Mouse (Mus musculus): ENCODE measurements around the gene Stk39. TPM values are rescaled to one million over a fixed set of nuclear protein-coding genes. Genes with fewer than 3 reads are reported as not detected.

The Stk39 gene
- polyA plus RNA-seq, 1 experiment from 2014 or later = 5.9 TPM

- Histone ChIP-seq H3K27ac (no peak overlapping the region), H3K36me3 (no peaks in the 10 kb centered on the region), H3K27me3 (replicated peaks) (no peaks in the 10 kb centered on the region; the same call in 1 of the 2 replicates), H3K9me3 (replicated peaks) (no peaks in the 10 kb centered on the region), H3K4me2 (no peak overlapping the region), H3K9ac (no peak overlapping the region), H3K4me1 (peaks cover 9% of the 10 kb centered on the region; the same call in 1 of the 2 replicates), H3K4me3 (no peak overlapping the region)
- WGBS (ENCODE audit: insufficient replicate concordance) = 66% methylated on average over 5 of the region's 5 CpGs
- ATAC-seq = no peak
Measured at GRCm38 (mm10) chr2:68412149-68412548, 59.9 kb downstream of the Stk39 start.

GRCm38 (mm10) chr2:68411201-68411600 lies 60.9 kb downstream of the Stk39 start:
- 67% methylated on average over 8 of the region's 8 CpGs for WGBS (ENCODE audit: insufficient replicate concordance)
- no peak overlapping the region for H3K4me2 ChIP-seq
- H3K4me3 ChIP-seq = no peak overlapping the region
- H3K4me1 ChIP-seq = peaks cover 14% of the 10 kb centered on the region; the same call in 1 of the 2 replicates
- no peaks in the 10 kb centered on the region; the same call in 1 of the 2 replicates for H3K27me3 ChIP-seq (replicated peaks)
- no peak overlapping the region for H3K9ac ChIP-seq
- no peaks in the 10 kb centered on the region for H3K9me3 ChIP-seq (replicated peaks)
- H3K36me3 ChIP-seq = no peaks in the 10 kb centered on the region
- ATAC-seq = no peak
- no peak overlapping the region for H3K27ac ChIP-seq

- Histone ChIP-seq H3K4me3 (no peak overlapping the region), H3K27ac (no peak overlapping the region), H3K9me3 (replicated peaks) (no peaks in the 10 kb centered on the region), H3K4me1 (peaks cover 14% of the 10 kb centered on the region; the same call in 1 of the 2 replicates), H3K9ac (no peak overlapping the region), H3K36me3 (no peaks in the 10 kb centered on the region), H3K4me2 (no peak overlapping the region), H3K27me3 (replicated peaks) (no peaks in the 10 kb centered on the region; the same call in 1 of the 2 replicates)
- no peak for ATAC-seq
- WGBS (ENCODE audit: insufficient replicate concordance) = 75% methylated on average over 12 of the region's 12 CpGs
Measured at GRCm38 (mm10) chr2:68409640-68410215, 62.3 kb downstream of the Stk39 start.

GRCm38 (mm10) chr2:68408271-68408980 lies 63.6 kb downstream of the Stk39 start:
- H3K4me3 ChIP-seq = no peak overlapping the region
- no peak overlapping the region for H3K9ac ChIP-seq
- 75% methylated on average over 17 of the region's 17 CpGs for WGBS (ENCODE audit: insufficient replicate concordance)
- no peak for ATAC-seq
- no peak overlapping the region for H3K27ac ChIP-seq
- H3K36me3 ChIP-seq = no peaks in the 10 kb centered on the region
- H3K4me1 ChIP-seq = peaks cover 14% of the 10 kb centered on the region; the same call in 1 of the 2 replicates
- H3K27me3 ChIP-seq (replicated peaks) = no peaks in the 10 kb centered on the region; the same call in 1 of the 2 replicates
- no peaks in the 10 kb centered on the region for H3K9me3 ChIP-seq (replicated peaks)
- H3K4me2 ChIP-seq = no peak overlapping the region

- no peak for ATAC-seq
- Histone ChIP-seq H3K27me3 (replicated peaks) (no peaks in the 10 kb centered on the region; the same call in 1 of the 2 replicates), H3K27ac (no peak overlapping the region), H3K36me3 (no peaks in the 10 kb centered on the region), H3K9ac (no peak overlapping the region), H3K9me3 (replicated peaks) (no peaks in the 10 kb centered on the region), H3K4me1 (peaks cover 14% of the 10 kb centered on the region; the same call in 1 of the 2 replicates), H3K4me3 (no peak overlapping the region), H3K4me2 (no peak overlapping the region)
- WGBS (ENCODE audit: insufficient replicate concordance) = 68% methylated on average over 12 of the region's 12 CpGs
Measured at GRCm38 (mm10) chr2:68407179-68407950, 64.7 kb downstream of the Stk39 start.

- Histone ChIP-seq H3K27ac (no peak overlapping the region), H3K27me3 (replicated peaks) (no peaks in the 10 kb centered on the region; the same call in 1 of the 2 replicates), H3K36me3 (no peaks in the 10 kb centered on the region), H3K4me2 (no peak overlapping the region), H3K9ac (no peak overlapping the region), H3K4me3 (no peak overlapping the region), H3K4me1 (peaks cover 14% of the 10 kb centered on the region; the same call in 1 of the 2 replicates), H3K9me3 (replicated peaks) (no peaks in the 10 kb centered on the region)
- ATAC-seq = no peak
- WGBS (ENCODE audit: insufficient replicate concordance) = 68% methylated on average over 12 of the region's 12 CpGs
Measured at GRCm38 (mm10) chr2:68406571-68407074, 65.4 kb downstream of the Stk39 start.

GRCm38 (mm10) chr2:68405163-68405715 lies 66.8 kb downstream of the Stk39 start:
- H3K27ac ChIP-seq = no peak overlapping the region
- H3K4me3 ChIP-seq = no peak overlapping the region

GRCm38 (mm10) chr2:68404274-68405162 lies 67.5 kb downstream of the Stk39 start:
- no peak overlapping the region for H3K4me2 ChIP-seq
- peaks cover 14% of the 10 kb centered on the region; the same call in 1 of the 2 replicates for H3K4me1 ChIP-seq
- no peaks in the 10 kb centered on the region for H3K9me3 ChIP-seq (replicated peaks)
- no peak overlapping the region for H3K9ac ChIP-seq
- H3K27me3 ChIP-seq (replicated peaks) = no peaks in the 10 kb centered on the region
- H3K27ac ChIP-seq = no peak overlapping the region
- 68% methylated on average over 18 of the region's 18 CpGs for WGBS (ENCODE audit: insufficient replicate concordance)
- H3K36me3 ChIP-seq = no peaks in the 10 kb centered on the region
- no peak for ATAC-seq
- H3K4me3 ChIP-seq = no peak overlapping the region

More at GRCm38 (mm10) chr2:68405163-68405715, 66.8 kb downstream of the Stk39 start:
- 73% methylated on average over 16 of the region's 16 CpGs for WGBS (ENCODE audit: insufficient replicate concordance)
- Histone ChIP-seq H3K4me2 (no peak overlapping the region), H3K9ac (no peak overlapping the region), H3K27me3 (replicated peaks) (no peaks in the 10 kb centered on the region), H3K36me3 (no peaks in the 10 kb centered on the region), H3K9me3 (replicated peaks) (no peaks in the 10 kb centered on the region), H3K4me1 (peaks cover 14% of the 10 kb centered on the region; the same call in 1 of the 2 replicates)
- ATAC-seq = no peak

GRCm38 (mm10) chr2:68393611-68394549 lies 78.2 kb downstream of the Stk39 start:
- no peak overlapping the region for H3K27ac ChIP-seq
- peaks cover 17% of the 10 kb centered on the region for H3K4me1 ChIP-seq
- H3K9ac ChIP-seq = no peak overlapping the region
- WGBS (ENCODE audit: insufficient replicate concordance) = 53% methylated on average over 13 of the region's 13 CpGs
- no peak overlapping the region for H3K4me2 ChIP-seq
- H3K36me3 ChIP-seq = no peaks in the 10 kb centered on the region
- H3K4me3 ChIP-seq = no peak overlapping the region
- no peaks in the 10 kb centered on the region for H3K9me3 ChIP-seq (replicated peaks)
- ATAC-seq = peak; percentile 59; the same call in 1 of the 2 replicates
- no peaks in the 10 kb centered on the region for H3K27me3 ChIP-seq (replicated peaks)

All from liver, embryonic 12.5 days (tissue).